Mouse (Mus musculus) forebrain, embryonic 11.5 days (tissue): ENCODE data around the gene Fkbp1b. TPM values are rescaled to one million over a fixed set of nuclear protein-coding genes. Genes with fewer than 3 reads are reported as not detected.

Experiments
- ATAC-seq: fragments of 200-750 bp; cut with Nextera tagmentation; replicated peaks from 2 replicates; pipeline ENCODE4 v1.8.0; 2017; ENCODE audit warnings: moderate TSS enrichment; ENCODE audit not compliant: low FRiP score
- DNase-seq: peaks from one replicate; pipeline ENCODE4 v3.0.0-alpha.2; 2017; ENCODE audit warnings: low spot score
- H3K27ac ChIP-seq: fragments of 300-500 bp; sonication (generic); 2 replicates; pipeline ENCODE4 v1.5.1; 2014; ENCODE audit warnings: low read depth, low read length
- H3K27me3 ChIP-seq: fragments of 300-500 bp; sonication (generic); 2 replicates; pipeline ENCODE4 v1.6.1; 2014; ENCODE audit warnings: mild to moderate bottlenecking, low read length, mixed read lengths; ENCODE audit not compliant: control insufficient read depth, insufficient read depth
- H3K36me3 ChIP-seq: fragments of 300-500 bp; sonication (generic); 2 replicates; pipeline ENCODE4 v1.6.1; 2014; ENCODE audit warnings: mild to moderate bottlenecking, low read length, moderate library complexity, mixed read lengths; ENCODE audit not compliant: control insufficient read depth, insufficient read depth
- H3K4me1 ChIP-seq: fragments of 300-500 bp; sonication (generic); replicated peaks from 2 replicates; pipeline ENCODE4 v1.6.1; 2014; ENCODE audit warnings: low read length, mixed read lengths; ENCODE audit not compliant: control insufficient read depth, insufficient read depth
- H3K4me2 ChIP-seq: fragments of 300-500 bp; sonication (generic); 2 replicates; pipeline ENCODE4 v1.6.1; 2014; ENCODE audit warnings: low read depth, mild to moderate bottlenecking, low read length, moderate library complexity, mixed read lengths; ENCODE audit not compliant: severe bottlenecking
- H3K4me3 ChIP-seq: fragments of 300-500 bp; sonication (generic); 2 replicates; pipeline ENCODE4 v1.5.1; 2014; ENCODE audit warnings: low read depth, low read length
- H3K9ac ChIP-seq: fragments of 300-500 bp; sonication (generic); 2 replicates; pipeline ENCODE4 v1.6.1; 2014; ENCODE audit warnings: low read length
- H3K9me3 ChIP-seq: fragments of 300-500 bp; sonication (generic); 2 replicates; pipeline ENCODE4 v1.6.1; 2016; ENCODE audit warnings: low read length, mixed read lengths; ENCODE audit not compliant: control insufficient read depth
- WGBS: fragments of 180-500 bp; shearing (Covaris S2); extraction: QIAGEN DNeasy Blood & Tissue Kit; methylation state at CpG from one replicate; pipeline ENCODE4 v1.1.7; 2014; 5-methylcytosine and 5-hydroxymethylcytosine counted together
- polyA plus RNA-seq: library from polyadenylated mRNA; unstranded; fragments of >200 nt; fragmentation: Nextera tagmentation; extraction: Ambion mirVana; gene quantifications from 2 replicates; pipeline ENCODE4 v1.2.1, GENCODE M21; 2014

The Fkbp1b gene
- polyA plus RNA-seq, 1 experiment from 2014 or later, result 5.2 TPM

- Histone ChIP-seq H3K9ac (no peak overlapping the region), H3K4me1 (no peaks in the 10 kb centered on the region), H3K4me3 (no peak overlapping the region), H3K9me3 (no peaks in the 10 kb centered on the region), H3K36me3 (no peaks in the 10 kb centered on the region), H3K27me3 (no peaks in the 10 kb centered on the region), H3K27ac (no peak overlapping the region), H3K4me2 (no peak overlapping the region)
- peak; percentile 50 for DNase-seq
- WGBS, result 83% methylated on average over 4 of the region's 4 CpGs
- ATAC-seq, result no peak
Measured at GRCm38 (mm10) chr12:4863654-4864337, 22.4 kb upstream of the Fkbp1b start.

- ATAC-seq, result no peak
- Histone ChIP-seq H3K36me3 (no peaks in the 10 kb centered on the region), H3K4me2 (no peak overlapping the region), H3K27ac (no peak overlapping the region), H3K9me3 (no peaks in the 10 kb centered on the region), H3K4me3 (no peak overlapping the region), H3K9ac (no peak overlapping the region), H3K4me1 (no peaks in the 10 kb centered on the region), H3K27me3 (no peaks in the 10 kb centered on the region)
- DNase-seq, result no peak
- 85% methylated on average over 4 of the region's 4 CpGs for WGBS
Measured at GRCm38 (mm10) chr12:4862672-4863071, 21.3 kb upstream of the Fkbp1b start.

GRCm38 (mm10) chr12:4859241-4859914 is 18.0 kb upstream of the Fkbp1b start:
- no peaks in the 10 kb centered on the region for H3K9me3 ChIP-seq
- H3K9ac ChIP-seq, result no peak overlapping the region
- no peak overlapping the region for H3K4me3 ChIP-seq
- ATAC-seq (no peak), DNase-seq (peak; percentile 33)
- no peaks in the 10 kb centered on the region for H3K4me1 ChIP-seq
- no peaks in the 10 kb centered on the region for H3K27me3 ChIP-seq
- WGBS, result 70% methylated on average over 11 of the region's 11 CpGs
- H3K27ac ChIP-seq, result no peak overlapping the region
- no peaks in the 10 kb centered on the region; the same call in 1 of the 2 replicates for H3K36me3 ChIP-seq
- no peak overlapping the region for H3K4me2 ChIP-seq

- H3K27me3 ChIP-seq, result no peaks in the 10 kb centered on the region
- no peak for ATAC-seq
- WGBS, result 96% methylated on average over 2 of the region's 2 CpGs
- DNase-seq, result peak; percentile 33
- no peak overlapping the region for H3K9ac ChIP-seq
- H3K4me3 ChIP-seq, result no peak overlapping the region
- no peaks in the 10 kb centered on the region for H3K9me3 ChIP-seq
- H3K4me1 ChIP-seq, result no peaks in the 10 kb centered on the region
- H3K4me2 ChIP-seq, result no peak overlapping the region
- H3K36me3 ChIP-seq, result no peaks in the 10 kb centered on the region; the same call in none of the 2 replicates
- H3K27ac ChIP-seq, result no peak overlapping the region
Measured at GRCm38 (mm10) chr12:4856834-4857233, 15.4 kb upstream of the Fkbp1b start.

GRCm38 (mm10) chr12:4856160-4856559 is 14.8 kb upstream of the Fkbp1b start:
- Histone ChIP-seq H3K9ac (no peak overlapping the region), H3K36me3 (no peaks in the 10 kb centered on the region; the same call in none of the 2 replicates), H3K27ac (no peak overlapping the region), H3K4me1 (no peaks in the 10 kb centered on the region), H3K4me2 (no peak overlapping the region), H3K4me3 (no peak overlapping the region), H3K9me3 (no peaks in the 10 kb centered on the region), H3K27me3 (no peaks in the 10 kb centered on the region)
- peak; percentile 50 for DNase-seq
- no peak for ATAC-seq
- WGBS, result 94% methylated on average over 5 of the region's 5 CpGs

GRCm38 (mm10) chr12:4843741-4844140 is 2.4 kb upstream of the Fkbp1b start:
- Histone ChIP-seq H3K27me3 (0 out of 2 replicates have a peak, but pooled peaks cover 2% of the 10 kb centered on the region), H3K4me2 (peak overlapping the region; percentile 52), H3K4me1 (peaks cover 11% of the 10 kb centered on the region; the same call in 1 of the 2 replicates), H3K27ac (no peak overlapping the region), H3K4me3 (peak overlapping the region; percentile 63), H3K36me3 (no peaks in the 10 kb centered on the region), H3K9me3 (no peaks in the 10 kb centered on the region), H3K9ac (peak overlapping the region; percentile 69)
- ATAC-seq (peak; percentile 51), DNase-seq (peak; percentile 76)
- under 1% methylated on average over 12 of the region's 12 CpGs for WGBS

DNA sequence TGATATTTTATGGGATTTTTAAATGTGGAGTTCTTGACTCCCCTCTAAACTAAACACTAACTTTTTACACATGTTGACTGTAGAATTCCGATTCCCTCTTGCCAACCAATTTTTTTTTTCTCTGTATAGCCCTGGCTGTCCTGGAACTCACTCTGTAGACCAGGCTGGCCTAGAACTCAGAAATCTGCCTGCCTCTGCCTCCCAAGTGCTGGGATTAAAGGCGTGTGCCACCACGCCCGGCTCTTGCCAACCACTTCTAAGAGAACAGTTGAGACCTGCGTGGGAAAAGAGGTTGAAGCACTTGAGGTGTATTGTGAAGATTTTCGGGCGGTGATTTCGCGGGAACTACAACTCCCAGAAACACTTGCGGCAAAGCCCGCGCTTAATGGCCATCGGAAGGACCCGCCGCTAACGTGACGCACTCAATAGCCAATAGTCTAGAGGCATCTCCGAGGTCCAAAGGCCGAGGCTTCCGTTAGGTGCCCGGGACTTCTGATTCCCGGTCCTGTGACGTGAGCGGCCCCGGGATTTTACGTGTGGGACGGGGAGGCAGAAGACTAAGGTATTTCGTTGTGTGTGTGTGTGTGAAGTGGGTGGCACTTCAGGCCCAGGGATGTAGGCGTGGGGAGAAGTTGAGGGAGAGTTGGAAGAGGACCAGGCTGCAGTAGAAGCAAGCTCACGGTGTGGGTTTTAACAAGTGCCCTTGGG is 1.7 kb upstream of the Fkbp1b start, which contains the start of gene Wdcp:
TSS of gene Wdcp (plus strand) at position 414 of the 708 bp plus-strand sequence.
- DNase-seq, result peak; percentile 92
- peaks cover 11% of the 10 kb centered on the region; the same call in 1 of the 2 replicates for H3K4me1 ChIP-seq
- peak; percentile 94 for ATAC-seq
- 0 out of 2 replicates have a peak, but pooled peaks cover 2% of the 10 kb centered on the region for H3K27me3 ChIP-seq
- H3K36me3 ChIP-seq, result no peaks in the 10 kb centered on the region
- H3K9me3 ChIP-seq, result no peaks in the 10 kb centered on the region
- H3K9ac ChIP-seq, result peak within 1 kb of the TSS; percentile 69
- peak within 1 kb of the TSS; percentile 52 for H3K4me2 ChIP-seq
- WGBS, result under 1% methylated on average over 30 of the region's 30 CpGs
- H3K4me3 ChIP-seq, result peak within 1 kb of the TSS; percentile 63
- H3K27ac ChIP-seq, result no peak within 1 kb of the TSS

DNA sequence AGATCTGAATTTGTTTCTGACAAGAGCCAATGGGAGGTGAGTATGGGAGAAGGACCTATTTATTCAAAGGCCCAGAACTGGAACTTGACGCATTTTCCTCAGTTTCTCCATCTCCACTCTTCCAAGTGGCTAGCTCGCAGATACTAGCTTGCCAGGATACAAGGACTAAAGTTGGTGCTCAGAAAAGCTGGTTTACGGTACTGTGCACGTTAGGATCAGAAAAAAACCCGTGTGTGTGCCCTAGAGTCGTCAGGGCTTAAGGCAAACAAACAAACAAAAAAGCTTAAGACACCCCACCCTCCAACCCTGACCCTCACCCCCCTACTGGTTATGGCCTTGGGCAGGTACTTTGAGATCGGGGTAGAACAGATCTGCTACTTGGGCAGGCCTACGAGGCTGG is 1.1 kb upstream of the Fkbp1b start:
- Histone ChIP-seq H3K4me2 (no peak overlapping the region), H3K4me3 (no peak overlapping the region), H3K9me3 (no peaks in the 10 kb centered on the region), H3K36me3 (no peaks in the 10 kb centered on the region), H3K27me3 (0 out of 2 replicates have a peak, but pooled peaks cover 2% of the 10 kb centered on the region), H3K27ac (no peak overlapping the region), H3K4me1 (peaks cover 11% of the 10 kb centered on the region; the same call in 1 of the 2 replicates), H3K9ac (no peak overlapping the region)
- DNase-seq, result no peak
- ATAC-seq, result no peak
- WGBS, result 86% methylated on average over 8 of the region's 8 CpGs
